Mouse (Mus musculus) heart, postnatal 0 days (tissue): ENCODE results near the gene Filip1l. TPM values are rescaled to one million over a fixed set of nuclear protein-coding genes. Genes with fewer than 3 reads are reported as not detected.
A peak's percentile ranks its signal among the peaks of the same experiment; 100 is the strongest.

Experiments used
- ATAC-seq: fragments of 200-750 bp; cut with Nextera tagmentation; 2 replicates; pipeline ENCODE4 v1.8.0; 2017; ENCODE audit warnings: low read depth, moderate number of reproducible peaks, moderate library complexity; ENCODE audit not compliant: insufficient read depth
- DNase-seq: peaks from one replicate; pipeline ENCODE4 v3.0.0-alpha.2; 2016; ENCODE audit warnings: low spot score
- H3K27ac ChIP-seq: fragments of 300-500 bp; sonication (generic); 2 replicates; pipeline ENCODE4 v1.5.1; 2014; ENCODE audit warnings: low read depth, mild to moderate bottlenecking
- H3K27me3 ChIP-seq: fragments of 300-500 bp; sonication (generic); 2 replicates; pipeline ENCODE4 v1.6.1; 2014; ENCODE audit warnings: low read length, mixed read lengths; ENCODE audit not compliant: control insufficient read depth, insufficient read depth
- H3K36me3 ChIP-seq: fragments of 300-500 bp; sonication (generic); replicated peaks from 2 replicates; pipeline ENCODE4 v1.6.1; 2014; ENCODE audit warnings: low read length, mixed read lengths; ENCODE audit not compliant: control insufficient read depth, insufficient read depth
- H3K4me1 ChIP-seq: fragments of 300-500 bp; sonication (generic); 2 replicates; pipeline ENCODE4 v1.6.1; 2014; ENCODE audit warnings: antibody characterized with exemption; ENCODE audit not compliant: control insufficient read depth, insufficient read depth
- H3K4me2 ChIP-seq: fragments of 300-500 bp; sonication (generic); 2 replicates; pipeline ENCODE4 v1.6.1; 2014; ENCODE audit warnings: low read depth, mild to moderate bottlenecking, low read length, moderate library complexity
- H3K4me3 ChIP-seq: fragments of 300-500 bp; sonication (generic); 2 replicates; pipeline ENCODE4 v1.5.1; 2014; ENCODE audit warnings: low read depth, low read length
- H3K9ac ChIP-seq: fragments of 300-500 bp; sonication (generic); replicated peaks from 2 replicates; pipeline ENCODE4 v1.6.1; 2014; ENCODE audit warnings: low read depth, low read length, mixed read lengths
- H3K9me3 ChIP-seq: fragments of 300-500 bp; sonication (generic); replicated peaks from 2 replicates; pipeline ENCODE4 v1.6.1; 2016; ENCODE audit warnings: low read length; ENCODE audit not compliant: control insufficient read depth
- CTCF ChIP-seq: IDR thresholded peaks from 2 replicates; pipeline ENCODE4 v1.5.1; 2016; ENCODE audit warnings: antibody characterized with exemption, control low read depth, low read depth
- EP300 ChIP-seq: IDR thresholded peaks from 2 replicates; pipeline ENCODE4 v1.6.1; 2016; ENCODE audit warnings: antibody characterized with exemption, low read depth
- WGBS: fragments of 180-500 bp; shearing (Covaris S2); extraction: QIAGEN DNeasy Blood & Tissue Kit; methylation state at CpG from one replicate; pipeline ENCODE4 v1.1.7; 2014; 5-methylcytosine and 5-hydroxymethylcytosine counted together
- polyA plus RNA-seq: library from polyadenylated mRNA; unstranded; fragments of >200 nt; fragmentation: Nextera tagmentation; extraction: Ambion mirVana; gene quantifications from 2 replicates; pipeline ENCODE4 v1.2.1, GENCODE M21; 2015
- total RNA-seq: library from RNA; depleted of rRNA; stranded (reverse); fragments of >200 nt; gene quantifications from 2 replicates; pipeline ENCODE4 v1.2.3, GENCODE M21; 2014; ENCODE audit warnings: low replicate concordance

Gene Filip1l
- total and polyA plus RNA-seq, 2 experiments from 2014 or later: 14.1 to 26.0 TPM

- Histone ChIP-seq H3K9me3 (no peaks in the 10 kb centered on the region), H3K27ac (no peak overlapping the region), H3K4me2 (no peak overlapping the region), H3K27me3 (no peaks in the 10 kb centered on the region), H3K36me3 (peaks cover 7% of the 10 kb centered on the region; the same call in 1 of the 2 replicates), H3K9ac (no peak overlapping the region), H3K4me3 (no peak overlapping the region), H3K4me1 (no peaks in the 10 kb centered on the region)
- 67% methylated on average over 3 of the region's 3 CpGs for WGBS
- ATAC-seq (no peak), DNase-seq (no peak)
- TF ChIP-seq CTCF: no peak
- TF ChIP-seq EP300: no peak
Measured at GRCm38 (mm10) chr16:57509099-57509498, 156.2 kb downstream of the Filip1l start.

GRCm38 (mm10) chr16:57513562-57513961 lies 160.7 kb downstream of the Filip1l start:
- Histone ChIP-seq H3K4me2 (no peak overlapping the region), H3K36me3 (no peaks in the 10 kb centered on the region; the same call in 1 of the 2 replicates), H3K9ac (no peak overlapping the region), H3K4me3 (no peak overlapping the region), H3K4me1 (no peaks in the 10 kb centered on the region), H3K27me3 (no peaks in the 10 kb centered on the region), H3K27ac (no peak overlapping the region), H3K9me3 (no peaks in the 10 kb centered on the region)
- TF ChIP-seq EP300 (no peak), CTCF (no peak)
- no peak for ATAC-seq
- WGBS: 92% methylated on average over 7 of the region's 7 CpGs
- DNase-seq: no peak

GRCm38 (mm10) chr16:57514371-57514770 lies 161.5 kb downstream of the Filip1l start:
- H3K4me1 ChIP-seq: no peaks in the 10 kb centered on the region
- DNase-seq: no peak
- 75% methylated on average over 4 of the region's 4 CpGs for WGBS
- H3K27ac ChIP-seq: no peak overlapping the region
- H3K9ac ChIP-seq: no peak overlapping the region
- H3K4me2 ChIP-seq: no peak overlapping the region
- no peaks in the 10 kb centered on the region; the same call in 1 of the 2 replicates for H3K36me3 ChIP-seq
- no peak overlapping the region for H3K4me3 ChIP-seq
- TF ChIP-seq CTCF (no peak), EP300 (no peak)
- ATAC-seq: no peak
- no peaks in the 10 kb centered on the region for H3K27me3 ChIP-seq
- H3K9me3 ChIP-seq: no peaks in the 10 kb centered on the region

- no peaks in the 10 kb centered on the region for H3K9me3 ChIP-seq
- WGBS: 71% methylated on average over 10 of the region's 10 CpGs
- no peak overlapping the region for H3K9ac ChIP-seq
- no peak for DNase-seq
- H3K27ac ChIP-seq: 0 out of 2 replicates have a peak overlapping the region, but pooled peaks have one; percentile 22
- H3K4me2 ChIP-seq: no peak overlapping the region
- ATAC-seq: peak; percentile 51; the same call in 1 of the 2 replicates
- H3K36me3 ChIP-seq: no peaks in the 10 kb centered on the region; the same call in 1 of the 2 replicates
- H3K4me3 ChIP-seq: no peak overlapping the region
- TF ChIP-seq EP300 (no peak), CTCF (no peak)
- H3K27me3 ChIP-seq: no peaks in the 10 kb centered on the region
- no peaks in the 10 kb centered on the region for H3K4me1 ChIP-seq
Measured at GRCm38 (mm10) chr16:57515636-57516035, 162.7 kb downstream of the Filip1l start.

DNA sequence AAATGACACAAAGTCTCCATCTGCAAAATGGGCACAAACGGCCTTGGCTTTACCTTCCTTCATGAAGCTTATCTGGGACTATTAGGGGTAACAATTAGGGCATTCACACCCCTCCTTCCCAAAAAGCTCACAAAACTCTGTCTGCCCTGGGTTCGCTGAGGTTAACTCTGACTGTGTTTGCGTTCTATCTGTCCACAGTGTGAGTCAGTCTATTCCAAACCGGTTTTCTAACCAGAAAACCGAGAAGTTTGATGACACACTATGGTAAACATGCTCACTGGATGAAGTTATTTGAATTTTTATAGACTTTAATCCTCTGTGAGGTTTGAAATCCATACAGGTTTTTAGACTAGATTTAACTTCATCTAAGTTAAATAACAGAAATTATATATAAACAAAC lies 172.2 kb downstream of the Filip1l start:
- DNase-seq (no peak), ATAC-seq (no peak)
- Histone ChIP-seq H3K27ac (no peak overlapping the region), H3K27me3 (no peaks in the 10 kb centered on the region), H3K4me3 (no peak overlapping the region), H3K4me1 (peaks cover 20% of the 10 kb centered on the region), H3K4me2 (no peak overlapping the region), H3K9ac (no peak overlapping the region), H3K36me3 (0 out of 2 replicates have a peak, but pooled peaks cover 4% of the 10 kb centered on the region), H3K9me3 (no peaks in the 10 kb centered on the region)
- 82% methylated on average over 5 of the region's 5 CpGs for WGBS
- no peak for TF ChIP-seq CTCF
- TF ChIP-seq EP300: no peak

DNA sequence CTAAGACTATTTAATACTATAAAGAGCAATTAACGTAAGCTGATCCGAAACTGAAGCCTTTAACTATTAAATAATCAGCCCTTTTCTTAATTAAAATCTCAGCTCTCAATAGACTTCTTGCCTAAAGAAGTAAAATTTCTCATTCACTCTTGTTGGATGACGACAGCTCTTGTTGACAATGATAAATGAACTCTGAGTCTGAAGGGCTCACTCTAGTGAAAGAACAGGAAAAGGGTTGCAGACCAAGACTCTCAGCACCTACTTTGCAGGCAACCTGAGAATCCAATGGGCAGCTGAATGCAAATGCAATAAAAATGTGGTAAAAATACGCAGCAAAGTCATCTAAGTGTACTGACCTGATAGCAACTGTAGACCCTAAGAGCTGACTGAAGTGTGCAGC lies 172.6 kb downstream of the Filip1l start:
- H3K9ac ChIP-seq: no peak overlapping the region
- H3K4me3 ChIP-seq: no peak overlapping the region
- ATAC-seq (no peak), DNase-seq (no peak)
- 0 out of 2 replicates have a peak, but pooled peaks cover 4% of the 10 kb centered on the region for H3K36me3 ChIP-seq
- H3K27me3 ChIP-seq: no peaks in the 10 kb centered on the region
- no peak overlapping the region for H3K27ac ChIP-seq
- WGBS: 77% methylated on average over 4 of the region's 4 CpGs
- TF ChIP-seq CTCF (no peak), EP300 (no peak)
- no peak overlapping the region for H3K4me2 ChIP-seq
- peaks cover 20% of the 10 kb centered on the region for H3K4me1 ChIP-seq
- H3K9me3 ChIP-seq: no peaks in the 10 kb centered on the region
